Mouse (Mus musculus) liver, embryonic 16.5 days (tissue): ENCODE results near the gene Sema3a. TPM values are rescaled to one million over a fixed set of nuclear protein-coding genes. Genes with fewer than 3 reads are reported as not detected.

Source experiments
- ATAC-seq: fragments of 200-750 bp; cut with Nextera tagmentation; 2 replicates; pipeline ENCODE4 v1.8.0; 2017; ENCODE audit warnings: low read depth, mild to moderate bottlenecking, moderate number of reproducible peaks, moderate library complexity
- H3K27ac ChIP-seq: fragments of 300-500 bp; sonication (generic); 2 replicates; pipeline ENCODE4 v1.5.1; 2014; ENCODE audit warnings: mild to moderate bottlenecking, low read length
- H3K27me3 ChIP-seq: fragments of 300-500 bp; sonication (generic); 2 replicates; pipeline ENCODE4 v1.6.1; 2014; ENCODE audit warnings: low read depth, low read length, mixed read lengths; ENCODE audit not compliant: control insufficient read depth, insufficient read depth
- H3K36me3 ChIP-seq: fragments of 300-500 bp; sonication (generic); 2 replicates; pipeline ENCODE4 v1.6.1; 2014; ENCODE audit warnings: mild to moderate bottlenecking; ENCODE audit not compliant: control insufficient read depth, insufficient read depth
- H3K4me1 ChIP-seq: fragments of 300-500 bp; sonication (generic); 2 replicates; pipeline ENCODE4 v1.6.1; 2014; ENCODE audit warnings: low read depth, low read length, mixed read lengths; ENCODE audit not compliant: control insufficient read depth
- H3K4me2 ChIP-seq: fragments of 300-500 bp; sonication (generic); 2 replicates; pipeline ENCODE4 v1.6.1; 2014; ENCODE audit warnings: low read depth, low read length, mixed read lengths
- H3K4me3 ChIP-seq: fragments of 300-500 bp; sonication (generic); 2 replicates; pipeline ENCODE4 v1.5.1; 2014; ENCODE audit warnings: low read depth, mild to moderate bottlenecking, low read length
- H3K9ac ChIP-seq: fragments of 300-500 bp; sonication (generic); 2 replicates; pipeline ENCODE4 v1.6.1; 2014; ENCODE audit warnings: low read depth, low read length
- H3K9me3 ChIP-seq: fragments of 300-500 bp; sonication (generic); replicated peaks from 2 replicates; pipeline ENCODE4 v1.6.1; 2016; ENCODE audit warnings: low read length; ENCODE audit not compliant: control insufficient read depth
- WGBS: fragments of 180-500 bp; shearing (Covaris S2); extraction: QIAGEN DNeasy Blood & Tissue Kit; methylation state at CpG from one replicate; pipeline ENCODE4 v1.1.7; 2014; ENCODE audit not compliant: insufficient replicate concordance; 5-methylcytosine and 5-hydroxymethylcytosine counted together
- polyA plus RNA-seq: library from polyadenylated mRNA; unstranded; fragments of >200 nt; fragmentation: Nextera tagmentation; extraction: Ambion mirVana; gene quantifications from 2 replicates; pipeline ENCODE4 v1.2.1, GENCODE M21; 2015

Gene Sema3a
- 1.1 and 1.4 TPM in 2 replicates for polyA plus RNA-seq

GRCm38 (mm10) chr5:13125241-13125692 is at the start of gene Sema3a:
Gene Sema3a (plus strand): TSS chr5:13125414.
- H3K4me3 ChIP-seq: no peak within 1 kb of the TSS
- no peaks in the 10 kb centered on the region for H3K36me3 ChIP-seq
- H3K4me1 ChIP-seq: no peaks in the 10 kb centered on the region
- H3K9ac ChIP-seq: no peak within 1 kb of the TSS
- no peak within 1 kb of the TSS for H3K27ac ChIP-seq
- H3K4me2 ChIP-seq: no peak within 1 kb of the TSS
- H3K9me3 ChIP-seq: no peaks in the 10 kb centered on the region
- no peak for ATAC-seq
- H3K27me3 ChIP-seq: no peaks in the 10 kb centered on the region
- WGBS: 62% methylated on average over 13 of the region's 13 CpGs

GRCm38 (mm10) chr5:13084777-13085439 is 40.3 kb upstream of the Sema3a start:
- no peak overlapping the region for H3K27ac ChIP-seq
- H3K27me3 ChIP-seq: no peaks in the 10 kb centered on the region
- ATAC-seq: no peak
- no peaks in the 10 kb centered on the region for H3K9me3 ChIP-seq
- no peak overlapping the region for H3K4me3 ChIP-seq
- no peak overlapping the region for H3K9ac ChIP-seq
- WGBS: 68% methylated on average over 6 of the region's 6 CpGs
- no peaks in the 10 kb centered on the region for H3K36me3 ChIP-seq
- no peaks in the 10 kb centered on the region for H3K4me1 ChIP-seq
- no peak overlapping the region for H3K4me2 ChIP-seq

- Histone ChIP-seq H3K27ac (no peak overlapping the region), H3K9ac (no peak overlapping the region), H3K4me3 (no peak overlapping the region), H3K36me3 (no peaks in the 10 kb centered on the region), H3K4me1 (no peaks in the 10 kb centered on the region), H3K27me3 (no peaks in the 10 kb centered on the region), H3K9me3 (no peaks in the 10 kb centered on the region), H3K4me2 (no peak overlapping the region)
- ATAC-seq: no peak
- 53% methylated on average over 1 of the region's 1 CpGs for WGBS
Measured at GRCm38 (mm10) chr5:13090431-13090830, 34.8 kb upstream of the Sema3a start.

GRCm38 (mm10) chr5:13109522-13109921 is 15.7 kb upstream of the Sema3a start:
- H3K36me3 ChIP-seq: no peaks in the 10 kb centered on the region
- no peak overlapping the region for H3K4me3 ChIP-seq
- no peaks in the 10 kb centered on the region for H3K4me1 ChIP-seq
- H3K4me2 ChIP-seq: no peak overlapping the region
- no peak overlapping the region for H3K9ac ChIP-seq
- H3K27ac ChIP-seq: no peak overlapping the region
- no peaks in the 10 kb centered on the region for H3K9me3 ChIP-seq
- ATAC-seq: no peak
- 53% methylated on average over 2 of the region's 2 CpGs for WGBS
- no peaks in the 10 kb centered on the region for H3K27me3 ChIP-seq

- no peak overlapping the region for H3K27ac ChIP-seq
- H3K4me1 ChIP-seq: no peaks in the 10 kb centered on the region
- no peak overlapping the region for H3K4me3 ChIP-seq
- no peaks in the 10 kb centered on the region for H3K36me3 ChIP-seq
- no peaks in the 10 kb centered on the region for H3K9me3 ChIP-seq
- H3K9ac ChIP-seq: no peak overlapping the region
- no peak overlapping the region for H3K4me2 ChIP-seq
- no peaks in the 10 kb centered on the region for H3K27me3 ChIP-seq
- WGBS: 68% methylated on average over 8 of the region's 8 CpGs
- no peak for ATAC-seq
Measured at GRCm38 (mm10) chr5:13117236-13117635, 8.0 kb upstream of the Sema3a start.

- H3K27me3 ChIP-seq: no peaks in the 10 kb centered on the region
- 70% methylated on average over 9 of the region's 9 CpGs for WGBS
- H3K9ac ChIP-seq: no peak overlapping the region
- no peaks in the 10 kb centered on the region for H3K4me1 ChIP-seq
- no peak overlapping the region for H3K4me2 ChIP-seq
- ATAC-seq: no peak
- no peaks in the 10 kb centered on the region for H3K36me3 ChIP-seq
- H3K9me3 ChIP-seq: no peaks in the 10 kb centered on the region
- H3K4me3 ChIP-seq: no peak overlapping the region
- H3K27ac ChIP-seq: no peak overlapping the region
Measured at GRCm38 (mm10) chr5:13125757-13126156, 543 bp downstream of the Sema3a start.

GRCm38 (mm10) chr5:13126196-13126595 is 982 bp downstream of the Sema3a start:
- Histone ChIP-seq H3K9ac (no peak overlapping the region), H3K27ac (no peak overlapping the region), H3K36me3 (no peaks in the 10 kb centered on the region), H3K4me3 (no peak overlapping the region), H3K4me2 (no peak overlapping the region), H3K9me3 (no peaks in the 10 kb centered on the region), H3K27me3 (no peaks in the 10 kb centered on the region), H3K4me1 (no peaks in the 10 kb centered on the region)
- WGBS: 59% methylated on average over 4 of the region's 4 CpGs
- no peak for ATAC-seq

GRCm38 (mm10) chr5:13127121-13127520 is 1.9 kb downstream of the Sema3a start:
- Histone ChIP-seq H3K4me3 (no peak overlapping the region), H3K9me3 (no peaks in the 10 kb centered on the region), H3K27ac (no peak overlapping the region), H3K4me2 (no peak overlapping the region), H3K4me1 (no peaks in the 10 kb centered on the region), H3K9ac (no peak overlapping the region), H3K36me3 (no peaks in the 10 kb centered on the region), H3K27me3 (no peaks in the 10 kb centered on the region)
- 70% methylated on average over 3 of the region's 3 CpGs for WGBS
- no peak for ATAC-seq

- no peaks in the 10 kb centered on the region for H3K27me3 ChIP-seq
- no peaks in the 10 kb centered on the region for H3K36me3 ChIP-seq
- H3K4me1 ChIP-seq: no peaks in the 10 kb centered on the region
- no peak overlapping the region for H3K9ac ChIP-seq
- no peaks in the 10 kb centered on the region for H3K9me3 ChIP-seq
- ATAC-seq: no peak
- H3K4me2 ChIP-seq: no peak overlapping the region
- 40% methylated on average over 7 of the region's 7 CpGs for WGBS
- no peak overlapping the region for H3K4me3 ChIP-seq
- no peak overlapping the region for H3K27ac ChIP-seq
Measured at GRCm38 (mm10) chr5:13144733-13145457, 19.7 kb downstream of the Sema3a start.
